Mouse (Mus musculus): Measurements from ENCODE around the gene Dnajc28. TPM values are rescaled to one million over a fixed set of nuclear protein-coding genes. Genes with fewer than 3 reads are reported as not detected.

Dnajc28 gene
- total and polyA plus RNA-seq, 2 experiments from 2014 or later, result 2.6 to 3.9 TPM

GRCm38 (mm10) chr16:91596397-91596778 is 22.4 kb downstream of the Dnajc28 start:
- Histone ChIP-seq H3K27me3 (ENCODE audit: insufficient read depth, low read length) (no peaks in the 10 kb centered on the region), H3K36me3 (ENCODE audit: insufficient read depth, low read length) (peaks cover 4% of the 10 kb centered on the region; the same call in 1 of the 2 replicates), H3K4me3 (ENCODE audit: low read depth, low read length) (peak overlapping the region; percentile 92), H3K9me3 (ENCODE audit: low read length) (no peaks in the 10 kb centered on the region), H3K9ac (replicated peaks; ENCODE audit: low read length, poor library complexity, severe bottlenecking) (peak overlapping the region; percentile 87), H3K4me1 (ENCODE audit: insufficient read depth, low read length) (peaks cover 6% of the 10 kb centered on the region; the same call in 1 of the 2 replicates), H3K4me2 (ENCODE audit: low read depth, low read length, poor library complexity, severe bottlenecking) (peak overlapping the region; percentile 82), H3K27ac (ENCODE audit: low read depth, low read length) (no peak overlapping the region)
- 14% methylated on average over 9 of the region's 9 CpGs for WGBS
- no peak for DNase-seq (ENCODE audit: low spot score)
- no peak for ATAC-seq (ENCODE audit: low FRiP score)
- no peak for TF ChIP-seq CTCF (IDR thresholded peaks at IDR 0.05)

- Histone ChIP-seq H3K9ac (replicated peaks; ENCODE audit: low read length, poor library complexity, severe bottlenecking) (no peak overlapping the region), H3K27ac (ENCODE audit: low read depth, low read length) (no peak overlapping the region), H3K27me3 (ENCODE audit: insufficient read depth, low read length) (no peaks in the 10 kb centered on the region), H3K4me1 (ENCODE audit: insufficient read depth, low read length) (peaks cover 6% of the 10 kb centered on the region; the same call in 1 of the 2 replicates), H3K4me3 (ENCODE audit: low read depth, low read length) (no peak overlapping the region), H3K9me3 (ENCODE audit: low read length) (no peaks in the 10 kb centered on the region), H3K36me3 (ENCODE audit: insufficient read depth, low read length) (peaks cover 4% of the 10 kb centered on the region; the same call in 1 of the 2 replicates), H3K4me2 (ENCODE audit: low read depth, low read length, poor library complexity, severe bottlenecking) (no peak overlapping the region)
- no peak for TF ChIP-seq CTCF (IDR thresholded peaks at IDR 0.05)
- DNase-seq (ENCODE audit: low spot score) (peak; percentile 58), ATAC-seq (ENCODE audit: low FRiP score) (no peak)
- WGBS, result 75% methylated on average over 6 of the region's 6 CpGs
These were observed 23.8 kb downstream of the Dnajc28 start for GRCm38 (mm10) chr16:91595076-91595475.

GRCm38 (mm10) chr16:91593262-91593661 is 25.6 kb downstream of the Dnajc28 start:
- ATAC-seq (ENCODE audit: low FRiP score) (no peak), DNase-seq (ENCODE audit: low spot score) (no peak)
- H3K9ac ChIP-seq (replicated peaks; ENCODE audit: low read length, poor library complexity, severe bottlenecking), result no peak overlapping the region
- peaks cover 4% of the 10 kb centered on the region; the same call in 1 of the 2 replicates for H3K36me3 ChIP-seq (ENCODE audit: insufficient read depth, low read length)
- 82% methylated on average over 3 of the region's 3 CpGs for WGBS
- no peak overlapping the region for H3K27ac ChIP-seq (ENCODE audit: low read depth, low read length)
- no peaks in the 10 kb centered on the region for H3K27me3 ChIP-seq (ENCODE audit: insufficient read depth, low read length)
- no peak overlapping the region for H3K4me2 ChIP-seq (ENCODE audit: low read depth, low read length, poor library complexity, severe bottlenecking)
- no peaks in the 10 kb centered on the region for H3K9me3 ChIP-seq (ENCODE audit: low read length)
- peaks cover 6% of the 10 kb centered on the region; the same call in 1 of the 2 replicates for H3K4me1 ChIP-seq (ENCODE audit: insufficient read depth, low read length)
- H3K4me3 ChIP-seq (ENCODE audit: low read depth, low read length), result no peak overlapping the region
- no peak for TF ChIP-seq CTCF (IDR thresholded peaks at IDR 0.05)

- no peaks in the 10 kb centered on the region for H3K27me3 ChIP-seq (ENCODE audit: insufficient read depth, low read length)
- ATAC-seq (ENCODE audit: low FRiP score) (no peak), DNase-seq (ENCODE audit: low spot score) (no peak)
- H3K9me3 ChIP-seq (ENCODE audit: low read length), result no peaks in the 10 kb centered on the region
- no peak overlapping the region for H3K4me2 ChIP-seq (ENCODE audit: low read depth, low read length, poor library complexity, severe bottlenecking)
- peaks cover 4% of the 10 kb centered on the region; the same call in 1 of the 2 replicates for H3K36me3 ChIP-seq (ENCODE audit: insufficient read depth, low read length)
- WGBS, result 72% methylated on average over 8 of the region's 8 CpGs
- no peak overlapping the region for H3K9ac ChIP-seq (replicated peaks; ENCODE audit: low read length, poor library complexity, severe bottlenecking)
- no peak overlapping the region for H3K4me3 ChIP-seq (ENCODE audit: low read depth, low read length)
- TF ChIP-seq CTCF (IDR thresholded peaks at IDR 0.05), result no peak
- no peak overlapping the region for H3K27ac ChIP-seq (ENCODE audit: low read depth, low read length)
- H3K4me1 ChIP-seq (ENCODE audit: insufficient read depth, low read length), result peaks cover 6% of the 10 kb centered on the region; the same call in 1 of the 2 replicates
These were observed 26.7 kb downstream of the Dnajc28 start for GRCm38 (mm10) chr16:91592162-91592561.

- DNase-seq (ENCODE audit: low spot score), result no peak
- H3K27me3 ChIP-seq (ENCODE audit: insufficient read depth, low read length), result no peaks in the 10 kb centered on the region
- H3K27ac ChIP-seq (ENCODE audit: low read depth, low read length), result no peak overlapping the region
- WGBS, result 90% methylated on average over 3 of the region's 3 CpGs
- H3K9me3 ChIP-seq (ENCODE audit: low read length), result no peaks in the 10 kb centered on the region
- TF ChIP-seq CTCF (IDR thresholded peaks at IDR 0.05), result no peak
- no peak overlapping the region for H3K9ac ChIP-seq (replicated peaks; ENCODE audit: low read length, poor library complexity, severe bottlenecking)
- H3K4me1 ChIP-seq (ENCODE audit: insufficient read depth, low read length), result no peaks in the 10 kb centered on the region
- no peak overlapping the region for H3K4me3 ChIP-seq (ENCODE audit: low read depth, low read length)
- H3K36me3 ChIP-seq (ENCODE audit: insufficient read depth, low read length), result peaks cover 16% of the 10 kb centered on the region; the same call in 1 of the 2 replicates
- no peak overlapping the region for H3K4me2 ChIP-seq (ENCODE audit: low read depth, low read length, poor library complexity, severe bottlenecking)
- no peak for ATAC-seq (ENCODE audit: low FRiP score)
These were observed 30.1 kb downstream of the Dnajc28 start for GRCm38 (mm10) chr16:91588703-91589102.

- Histone ChIP-seq H3K36me3 (ENCODE audit: insufficient read depth, low read length) (peaks cover 15% of the 10 kb centered on the region; the same call in 1 of the 2 replicates), H3K4me3 (ENCODE audit: low read depth, low read length) (no peak overlapping the region), H3K9ac (replicated peaks; ENCODE audit: low read length, poor library complexity, severe bottlenecking) (no peak overlapping the region), H3K27ac (ENCODE audit: low read depth, low read length) (no peak overlapping the region), H3K9me3 (ENCODE audit: low read length) (no peaks in the 10 kb centered on the region), H3K27me3 (ENCODE audit: insufficient read depth, low read length) (no peaks in the 10 kb centered on the region), H3K4me2 (ENCODE audit: low read depth, low read length, poor library complexity, severe bottlenecking) (no peak overlapping the region), H3K4me1 (ENCODE audit: insufficient read depth, low read length) (no peaks in the 10 kb centered on the region)
- DNase-seq (ENCODE audit: low spot score), result no peak
- no peak for TF ChIP-seq CTCF (IDR thresholded peaks at IDR 0.05)
- no peak for ATAC-seq (ENCODE audit: low FRiP score)
- WGBS, result 62% methylated on average over 6 of the region's 6 CpGs
These were observed 30.9 kb downstream of the Dnajc28 start for GRCm38 (mm10) chr16:91587730-91588453.

All from midbrain, postnatal 0 days (tissue).